Mouse (Mus musculus) forebrain, embryonic 12.5 days (tissue): ENCODE data around the gene Ubc. TPM values are rescaled to one million over a fixed set of nuclear protein-coding genes. Genes with fewer than 3 reads are reported as not detected.
"Not testable (repeated sequence)": the region's sequence is repeated elsewhere in the genome, so short reads cannot be mapped to it uniquely, and the experiment has no call there.

Experiments
- ATAC-seq: fragments of 200-750 bp; cut with Nextera tagmentation; 2 replicates; pipeline ENCODE4 v1.8.0; 2017; ENCODE audit warnings: moderate TSS enrichment; ENCODE audit not compliant: low FRiP score
- H3K27ac ChIP-seq: fragments of 300-500 bp; sonication (generic); 2 replicates; pipeline ENCODE4 v1.5.1; 2016; ENCODE audit warnings: mild to moderate bottlenecking
- H3K27me3 ChIP-seq: fragments of 300-500 bp; sonication (generic); 2 replicates; pipeline ENCODE4 v1.6.1; 2016; ENCODE audit warnings: mild to moderate bottlenecking
- H3K36me3 ChIP-seq: fragments of 300-500 bp; sonication (generic); replicated peaks from 2 replicates; pipeline ENCODE4 v1.6.1; 2016; ENCODE audit warnings: mild to moderate bottlenecking
- H3K4me1 ChIP-seq: fragments of 300-500 bp; sonication (generic); 2 replicates; pipeline ENCODE4 v1.6.1; 2016
- H3K4me2 ChIP-seq: fragments of 300-500 bp; sonication (generic); 2 replicates; pipeline ENCODE4 v1.6.1; 2016; ENCODE audit warnings: mild to moderate bottlenecking, moderate library complexity
- H3K4me3 ChIP-seq: fragments of 300-500 bp; sonication (generic); replicated peaks from 2 replicates; pipeline ENCODE4 v1.5.1; 2016; ENCODE audit warnings: mild to moderate bottlenecking
- H3K9ac ChIP-seq: fragments of 300-500 bp; sonication (generic); 2 replicates; pipeline ENCODE4 v1.6.1; 2016; ENCODE audit warnings: mild to moderate bottlenecking
- H3K9me3 ChIP-seq: fragments of 300-500 bp; sonication (generic); 2 replicates; pipeline ENCODE4 v1.6.1; 2016
- WGBS: fragments of 180-500 bp; shearing (Covaris S2); methylation state at CpG from one replicate; pipeline ENCODE4 v1.1.7; 2016; 5-methylcytosine and 5-hydroxymethylcytosine counted together
- polyA plus RNA-seq: library from polyadenylated mRNA; unstranded; fragments of >200 nt; fragmentation: Nextera tagmentation; extraction: Ambion mirVana; gene quantifications from 2 replicates; pipeline ENCODE4 v1.2.1, GENCODE M21; 2016

Ubc gene
- polyA plus RNA-seq, 1 experiment from 2014 or later = 1,114 TPM

- H3K4me2 ChIP-seq, H3K9me3 ChIP-seq, H3K27ac ChIP-seq, H3K4me3 ChIP-seq, ATAC-seq, H3K27me3 ChIP-seq, H3K9ac ChIP-seq: not testable (repeated sequence)
- peaks cover 21% of the 10 kb centered on the region for H3K36me3 ChIP-seq
- WGBS = 88% methylated on average over 5 of the region's 6 CpGs
- peaks cover 19% of the 10 kb centered on the region for H3K4me1 ChIP-seq
Measured at GRCm38 (mm10) chr5:125387295-125387694, 2.7 kb downstream of the Ubc start.

- Histone ChIP-seq H3K9me3 (no peaks in the 10 kb centered on the region), H3K4me2 (0 out of 2 replicates have a peak overlapping the region, but pooled peaks have one; percentile 3), H3K4me1 (peaks cover 19% of the 10 kb centered on the region), H3K4me3 (no peak overlapping the region), H3K27ac (no peak overlapping the region), H3K27me3 (no peaks in the 10 kb centered on the region), H3K36me3 (peaks cover 21% of the 10 kb centered on the region), H3K9ac (no peak overlapping the region)
- ATAC-seq = no peak
- 72% methylated on average over 8 of the region's 8 CpGs for WGBS
Measured at GRCm38 (mm10) chr5:125385215-125385940, 4.6 kb downstream of the Ubc start.

- no peak overlapping the region for H3K9ac ChIP-seq
- ATAC-seq = no peak
- peaks cover 21% of the 10 kb centered on the region for H3K36me3 ChIP-seq
- no peaks in the 10 kb centered on the region for H3K9me3 ChIP-seq
- no peak overlapping the region for H3K27ac ChIP-seq
- H3K27me3 ChIP-seq = no peaks in the 10 kb centered on the region
- H3K4me2 ChIP-seq = no peak overlapping the region
- peaks cover 19% of the 10 kb centered on the region for H3K4me1 ChIP-seq
- WGBS = 92% methylated on average over 2 of the region's 2 CpGs
- no peak overlapping the region for H3K4me3 ChIP-seq
Measured at GRCm38 (mm10) chr5:125384512-125385214, 5.3 kb downstream of the Ubc start.

- Histone ChIP-seq H3K36me3 (peaks cover 21% of the 10 kb centered on the region), H3K4me2 (no peak overlapping the region), H3K9me3 (no peaks in the 10 kb centered on the region), H3K4me3 (no peak overlapping the region), H3K4me1 (peaks cover 19% of the 10 kb centered on the region), H3K27me3 (no peaks in the 10 kb centered on the region), H3K9ac (no peak overlapping the region), H3K27ac (no peak overlapping the region)
- 78% methylated on average over 3 of the region's 3 CpGs for WGBS
- ATAC-seq = no peak
Measured at GRCm38 (mm10) chr5:125383637-125384420, 6.2 kb downstream of the Ubc start.

GRCm38 (mm10) chr5:125382673-125383558 lies 7.1 kb downstream of the Ubc start:
- ATAC-seq = peak; percentile 65
- no peak overlapping the region for H3K27ac ChIP-seq
- 54% methylated on average over 6 of the region's 6 CpGs for WGBS

GRCm38 (mm10) chr5:125381954-125382672 lies 7.9 kb downstream of the Ubc start:
- Histone ChIP-seq H3K9me3 (no peaks in the 10 kb centered on the region), H3K4me3 (no peak overlapping the region), H3K27me3 (no peaks in the 10 kb centered on the region), H3K9ac (no peak overlapping the region), H3K4me2 (no peak overlapping the region), H3K4me1 (peaks cover 10% of the 10 kb centered on the region), H3K36me3 (peaks cover 21% of the 10 kb centered on the region), H3K27ac (no peak overlapping the region)
- 88% methylated on average over 5 of the region's 5 CpGs for WGBS
- no peak for ATAC-seq

More at GRCm38 (mm10) chr5:125382673-125383558, 7.1 kb downstream of the Ubc start:
- no peak overlapping the region for H3K4me2 ChIP-seq
- no peaks in the 10 kb centered on the region for H3K27me3 ChIP-seq
- H3K9ac ChIP-seq = no peak overlapping the region
- H3K4me3 ChIP-seq = no peak overlapping the region
- H3K4me1 ChIP-seq = peaks cover 10% of the 10 kb centered on the region
- H3K36me3 ChIP-seq = peaks cover 21% of the 10 kb centered on the region
- H3K9me3 ChIP-seq = no peaks in the 10 kb centered on the region

GRCm38 (mm10) chr5:125378919-125379318 lies 11.1 kb downstream of the Ubc start:
- no peak for ATAC-seq
- 86% methylated on average over 5 of the region's 5 CpGs for WGBS

GRCm38 (mm10) chr5:125377214-125377613 lies 12.8 kb downstream of the Ubc start:
- H3K36me3 ChIP-seq = no peaks in the 10 kb centered on the region
- no peak overlapping the region for H3K4me2 ChIP-seq
- no peak overlapping the region for H3K27ac ChIP-seq
- H3K4me3 ChIP-seq = no peak overlapping the region
- H3K9ac ChIP-seq = no peak overlapping the region
- WGBS = 71% methylated on average over 7 of the region's 7 CpGs
- H3K27me3 ChIP-seq = no peaks in the 10 kb centered on the region
- no peaks in the 10 kb centered on the region for H3K4me1 ChIP-seq
- H3K9me3 ChIP-seq = no peaks in the 10 kb centered on the region
- ATAC-seq = no peak

More at GRCm38 (mm10) chr5:125378919-125379318, 11.1 kb downstream of the Ubc start:
- Histone ChIP-seq H3K27ac (no peak overlapping the region), H3K4me1 (no peaks in the 10 kb centered on the region), H3K4me3 (no peak overlapping the region), H3K9me3 (no peaks in the 10 kb centered on the region), H3K9ac (no peak overlapping the region), H3K36me3 (no peaks in the 10 kb centered on the region), H3K4me2 (no peak overlapping the region), H3K27me3 (no peaks in the 10 kb centered on the region)

- ATAC-seq = no peak
- 86% methylated on average over 2 of the region's 2 CpGs for WGBS
- no peaks in the 10 kb centered on the region for H3K36me3 ChIP-seq
- H3K4me2 ChIP-seq = no peak overlapping the region
- H3K4me3 ChIP-seq = no peak overlapping the region
- H3K9ac ChIP-seq = no peak overlapping the region
- H3K9me3 ChIP-seq = no peaks in the 10 kb centered on the region
- H3K4me1 ChIP-seq = no peaks in the 10 kb centered on the region
- H3K27me3 ChIP-seq = no peaks in the 10 kb centered on the region
- no peak overlapping the region for H3K27ac ChIP-seq
Measured at GRCm38 (mm10) chr5:125375871-125376270, 14.1 kb downstream of the Ubc start.

GRCm38 (mm10) chr5:125372027-125372426 lies 18.0 kb downstream of the Ubc start:
- no peak overlapping the region for H3K4me3 ChIP-seq
- no peaks in the 10 kb centered on the region for H3K9me3 ChIP-seq
- no peaks in the 10 kb centered on the region for H3K36me3 ChIP-seq
- H3K27me3 ChIP-seq = no peaks in the 10 kb centered on the region
- H3K9ac ChIP-seq = no peak overlapping the region
- H3K27ac ChIP-seq = no peak overlapping the region
- WGBS = 88% methylated on average over 4 of the region's 4 CpGs
- no peaks in the 10 kb centered on the region for H3K4me1 ChIP-seq
- no peak overlapping the region for H3K4me2 ChIP-seq
- no peak for ATAC-seq

GRCm38 (mm10) chr5:125370950-125371693 lies 18.9 kb downstream of the Ubc start:
- H3K9me3 ChIP-seq = no peaks in the 10 kb centered on the region
- no peak overlapping the region for H3K4me3 ChIP-seq
- H3K4me2 ChIP-seq = no peak overlapping the region
- no peaks in the 10 kb centered on the region for H3K36me3 ChIP-seq
- WGBS = 78% methylated on average over 7 of the region's 7 CpGs
- no peak overlapping the region for H3K9ac ChIP-seq
- no peak overlapping the region for H3K27ac ChIP-seq
- no peaks in the 10 kb centered on the region for H3K4me1 ChIP-seq
- ATAC-seq = no peak
- H3K27me3 ChIP-seq = no peaks in the 10 kb centered on the region
